Mouse (Mus musculus) layer of hippocampus, adult 11-12 months (tissue): ENCODE measurements around the gene Cenpq.
A peak's percentile ranks its signal among the peaks of the same experiment; 100 is the strongest.

ENCODE experiments used
- DNase-seq: peaks from one replicate; pipeline ENCODE4 v3.0.0; 2022; ENCODE audit warnings: low spot score

Cenpq gene

GRCm38 (mm10) chr17:40934420-40935231 lies at the start of gene Cenpq, which contains the start of gene Mut:
Cenpq (minus strand) TSS chr17:40935047.
Mut (plus strand) TSS chr17:40934685.
- peak; percentile 99 for DNase-seq

GRCm38 (mm10) chr17:40977914-40978313 lies 43.1 kb upstream of the Cenpq start:
- no peak for DNase-seq

GRCm38 (mm10) chr17:40948518-40948917 lies 13.7 kb upstream of the Cenpq start:
- no peak for DNase-seq

GRCm38 (mm10) chr17:40933985-40934384 lies 862 bp downstream of the Cenpq start:
- DNase-seq = no peak

GRCm38 (mm10) chr17:40915499-40915898 lies 19.3 kb downstream of the Cenpq start:
- no peak for DNase-seq

- DNase-seq = no peak
Measured at GRCm38 (mm10) chr17:40914250-40914649, 20.6 kb downstream of the Cenpq start, which contains the start of gene Glyatl3. Glyatl3 (minus strand) TSS chr17:40914350.

GRCm38 (mm10) chr17:40904721-40905154 lies 30.1 kb downstream of the Cenpq start:
- DNase-seq = no peak

GRCm38 (mm10) chr17:40904056-40904597 lies 30.7 kb downstream of the Cenpq start:
- no peak for DNase-seq

- DNase-seq = no peak
Measured at GRCm38 (mm10) chr17:40903345-40903744, 31.5 kb downstream of the Cenpq start.

GRCm38 (mm10) chr17:40899783-40900363 lies 35.0 kb downstream of the Cenpq start:
- no peak for DNase-seq

- no peak for DNase-seq
Measured at GRCm38 (mm10) chr17:40896863-40897262, 38.0 kb downstream of the Cenpq start.

GRCm38 (mm10) chr17:40887849-40888536 lies 46.9 kb downstream of the Cenpq start:
- DNase-seq = no peak

GRCm38 (mm10) chr17:40885155-40885554 lies 49.7 kb downstream of the Cenpq start:
- DNase-seq = no peak

- no peak for DNase-seq
Measured at GRCm38 (mm10) chr17:40882172-40882571, 52.7 kb downstream of the Cenpq start.

- no peak for DNase-seq
Measured at GRCm38 (mm10) chr17:40879924-40880691, 54.7 kb downstream of the Cenpq start, which contains the start of gene 9130008F23Rik. 9130008F23Rik (minus strand) TSS chr17:40880559.

- DNase-seq = no peak
Measured at GRCm38 (mm10) chr17:40879528-40879923, 55.3 kb downstream of the Cenpq start.

- no peak for DNase-seq
Measured at GRCm38 (mm10) chr17:40877741-40878140, 57.1 kb downstream of the Cenpq start.

GRCm38 (mm10) chr17:40875568-40875967 lies 59.3 kb downstream of the Cenpq start:
- no peak for DNase-seq

- no peak for DNase-seq
Measured at GRCm38 (mm10) chr17:40874701-40875100, 60.1 kb downstream of the Cenpq start.

- DNase-seq = no peak
Measured at GRCm38 (mm10) chr17:40873582-40874011, 61.2 kb downstream of the Cenpq start.
